Mouse (Mus musculus) brown adipose tissue, adult 24 weeks (tissue): ENCODE measurements around the gene Egflam. TPM values are rescaled to one million over a fixed set of nuclear protein-coding genes. Genes with fewer than 3 reads are reported as not detected.

Source experiments
- H3K27ac ChIP-seq: fragments of 200-500 bp; replicated peaks from 2 replicates; pipeline ENCODE4 v1.5.1; 2012; ENCODE audit warnings: low read depth, mild to moderate bottlenecking, low read length
- H3K4me1 ChIP-seq: fragments of 200-500 bp; 2 replicates; pipeline ENCODE4 v1.6.1; 2012; ENCODE audit warnings: low read length, mixed read lengths; ENCODE audit not compliant: control insufficient read depth, insufficient read depth, insufficient read length
- H3K4me3 ChIP-seq: fragments of 200-500 bp; 2 replicates; pipeline ENCODE4 v1.5.1; 2012; ENCODE audit warnings: low read depth, mild to moderate bottlenecking, low read length, moderate library complexity; ENCODE audit not compliant: insufficient read depth
- polyA plus RNA-seq: library from polyadenylated mRNA; stranded (reverse); fragments of >200 nt; gene quantifications from 2 replicates; pipeline ENCODE4 v1.2.4, GENCODE M21; 2012; ENCODE audit not compliant: missing spikeins, insufficient read depth, insufficient read length

The Egflam gene
- polyA plus RNA-seq, result 1.4 and 3.1 TPM in 2 replicates

DNA sequence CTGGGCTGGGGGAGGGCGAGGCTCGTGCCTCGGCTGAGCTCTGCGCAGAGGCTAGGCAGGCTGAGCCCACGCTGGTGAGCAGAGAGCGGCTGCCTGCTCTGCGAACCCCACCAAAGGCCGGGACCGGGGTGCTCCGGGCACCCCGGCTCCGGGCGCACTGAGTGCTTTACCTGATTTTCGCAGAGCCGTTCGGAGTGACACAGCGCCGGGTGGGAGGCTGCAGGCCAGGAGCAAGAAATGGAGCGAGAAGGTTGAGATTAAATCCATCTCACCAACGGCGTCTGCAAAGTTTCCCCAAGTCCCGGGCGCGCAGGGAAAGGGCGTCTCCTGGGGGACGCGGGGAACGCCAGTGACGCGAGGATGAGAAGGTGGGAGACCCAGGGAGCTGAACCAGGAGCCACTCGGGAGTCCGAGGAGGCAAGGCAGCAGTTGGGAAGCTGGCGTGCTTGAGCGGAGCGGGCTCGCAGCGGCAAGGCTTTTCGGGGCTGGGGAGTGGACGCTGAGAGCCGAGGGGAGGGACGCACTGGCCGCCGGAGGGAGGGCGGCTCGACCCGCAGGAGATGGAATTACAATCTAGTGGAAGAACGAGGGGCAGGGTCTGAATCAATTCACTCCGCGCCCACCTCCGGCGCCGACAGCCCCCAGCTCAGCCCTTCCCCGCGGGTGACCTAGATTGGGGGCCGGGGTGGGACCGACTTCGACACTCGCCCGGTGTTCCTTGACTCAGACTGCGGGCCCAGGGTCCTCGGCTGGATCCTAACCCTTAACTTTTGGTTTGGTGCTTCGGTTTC is at the start of gene Egflam:
Egflam (minus strand) TSS at position 578 of the 791 bp plus-strand sequence.
- peaks cover 5% of the 10 kb centered on the region; the same call in 1 of the 2 replicates for H3K4me1 ChIP-seq

GRCm38 (mm10) chr15:7443396-7444315 is 45.5 kb upstream of the Egflam start:
- H3K27ac ChIP-seq, result no peak overlapping the region
- H3K4me3 ChIP-seq, result no peak overlapping the region
- H3K4me1 ChIP-seq, result no peaks in the 10 kb centered on the region

More for the DNA sequence above, at the start of gene Egflam:
- Histone ChIP-seq H3K27ac (peak within 1 kb of the TSS; percentile 68), H3K4me3 (peak within 1 kb of the TSS; percentile 81)

- no peak overlapping the region for H3K4me3 ChIP-seq
- no peaks in the 10 kb centered on the region for H3K4me1 ChIP-seq
- H3K27ac ChIP-seq, result no peak overlapping the region
These were observed 44.2 kb upstream of the Egflam start for GRCm38 (mm10) chr15:7442148-7443100.

GRCm38 (mm10) chr15:7424282-7424681 is 26.1 kb upstream of the Egflam start:
- no peak overlapping the region for H3K4me3 ChIP-seq
- H3K4me1 ChIP-seq, result peaks cover 2% of the 10 kb centered on the region; the same call in 1 of the 2 replicates
- H3K27ac ChIP-seq, result no peak overlapping the region

GRCm38 (mm10) chr15:7404521-7404920 is 6.3 kb upstream of the Egflam start:
- peaks cover under 1% of the 10 kb centered on the region; the same call in 1 of the 2 replicates for H3K4me1 ChIP-seq
- no peak overlapping the region for H3K27ac ChIP-seq
- no peak overlapping the region for H3K4me3 ChIP-seq

GRCm38 (mm10) chr15:7398609-7399540 is 680 bp upstream of the Egflam start:
- peak overlapping the region; percentile 81 for H3K4me3 ChIP-seq
- H3K4me1 ChIP-seq, result peaks cover 5% of the 10 kb centered on the region; the same call in 1 of the 2 replicates
- H3K27ac ChIP-seq, result 0 out of 2 replicates have a peak overlapping the region, but pooled peaks have one; percentile 68

DNA sequence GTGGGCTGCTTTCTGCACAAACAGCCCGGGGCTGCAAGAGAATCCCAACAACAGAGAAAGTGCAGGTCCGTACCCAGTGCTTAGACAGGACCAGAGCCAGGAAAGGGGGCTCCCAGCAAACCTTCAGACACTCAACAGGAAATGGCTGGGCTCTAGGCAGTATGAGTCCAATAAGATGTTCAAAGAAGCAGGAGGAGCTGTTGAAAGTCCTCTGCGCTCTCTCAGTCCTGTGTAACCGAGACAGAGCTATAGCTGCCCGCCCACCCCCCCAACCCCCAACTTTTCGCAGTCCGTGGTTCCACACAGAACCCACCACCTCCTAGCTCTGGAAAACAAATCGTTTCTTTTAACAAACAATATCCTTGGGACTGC is 763 bp downstream of the Egflam start:
- Histone ChIP-seq H3K4me1 (peaks cover 5% of the 10 kb centered on the region; the same call in 1 of the 2 replicates), H3K27ac (no peak overlapping the region), H3K4me3 (peak overlapping the region; percentile 81)

- no peak overlapping the region for H3K4me3 ChIP-seq
These were observed 14.8 kb downstream of the Egflam start for GRCm38 (mm10) chr15:7383349-7383748.

DNA sequence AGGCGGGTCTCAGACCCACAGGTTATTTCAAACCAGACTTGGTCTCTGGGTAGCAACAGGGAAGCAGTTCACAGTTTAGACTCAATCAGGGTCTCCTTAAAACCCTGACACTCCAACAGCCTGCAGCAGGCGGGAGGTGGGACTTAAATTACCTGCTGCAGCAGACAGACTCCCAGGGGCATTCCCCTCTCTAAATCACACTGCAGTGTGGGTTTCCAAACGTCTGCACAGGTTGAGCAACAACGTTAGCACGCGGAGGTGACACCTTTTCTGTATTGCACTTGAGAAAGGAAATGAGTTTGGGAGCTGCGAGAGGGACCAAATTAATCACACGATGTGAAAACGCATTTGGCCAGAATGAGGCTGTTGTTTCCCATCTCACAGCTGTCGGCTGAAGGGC is 15.7 kb downstream of the Egflam start:
- Histone ChIP-seq H3K4me1 (no peaks in the 10 kb centered on the region), H3K4me3 (no peak overlapping the region), H3K27ac (no peak overlapping the region)

More at GRCm38 (mm10) chr15:7383349-7383748, 14.8 kb downstream of the Egflam start:
- no peaks in the 10 kb centered on the region for H3K4me1 ChIP-seq
- H3K27ac ChIP-seq, result no peak overlapping the region

DNA sequence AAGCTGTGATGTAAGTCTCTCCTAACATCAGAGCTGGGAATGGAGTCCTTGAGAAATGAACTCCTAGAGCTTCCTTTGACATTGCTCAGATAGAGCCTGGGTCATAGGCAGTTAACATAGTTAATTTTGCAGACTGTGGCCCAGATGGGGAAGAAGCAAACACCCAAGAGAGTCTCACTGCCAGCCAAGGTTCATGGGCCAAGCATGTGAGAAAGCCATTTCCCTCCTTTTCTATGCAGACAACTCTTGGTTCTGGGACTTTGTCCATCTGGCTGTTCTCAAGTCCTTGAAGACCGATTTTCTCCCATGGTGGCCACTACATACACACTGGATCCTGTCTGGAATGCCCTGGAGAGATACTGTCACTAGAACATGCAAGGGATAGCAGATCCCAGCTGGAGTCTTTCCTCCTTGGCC is 45.6 kb downstream of the Egflam start:
- H3K27ac ChIP-seq, result peak overlapping the region; percentile 54

DNA sequence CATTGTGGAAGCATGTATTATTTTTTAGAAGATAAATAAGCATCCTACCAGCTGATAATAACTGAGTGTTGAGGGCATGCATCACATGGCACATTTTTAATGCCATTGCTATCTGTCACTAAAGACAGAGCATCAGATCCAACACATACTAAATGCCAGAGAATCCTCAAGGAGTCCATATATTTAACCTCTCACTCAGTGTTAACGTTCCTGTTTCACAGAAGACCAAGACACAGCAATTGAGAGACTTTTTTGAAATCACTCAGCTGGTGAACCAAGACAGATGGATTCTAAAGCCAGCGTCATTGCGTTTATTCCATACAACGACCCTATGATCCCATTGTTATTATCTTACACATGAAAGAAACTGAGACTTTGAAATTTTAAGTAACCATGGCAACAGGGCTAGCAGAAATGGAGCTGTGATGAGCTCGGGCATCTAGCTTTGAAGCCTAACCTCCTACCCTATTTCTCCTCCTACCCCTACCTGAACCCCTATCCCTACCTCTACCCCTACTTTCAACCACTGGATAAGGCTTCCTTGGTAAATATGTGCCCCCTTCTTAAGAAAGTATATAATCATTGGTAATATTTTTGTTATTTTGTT is 57.4 kb downstream of the Egflam start:
- Histone ChIP-seq H3K4me1 (no peaks in the 10 kb centered on the region), H3K27ac (no peak overlapping the region), H3K4me3 (no peak overlapping the region)

More for the DNA sequence above, 45.6 kb downstream of the Egflam start:
- no peak overlapping the region for H3K4me3 ChIP-seq
- peaks cover 8% of the 10 kb centered on the region for H3K4me1 ChIP-seq

GRCm38 (mm10) chr15:7334517-7335298 is 63.5 kb downstream of the Egflam start:
- Histone ChIP-seq H3K4me3 (no peak overlapping the region), H3K27ac (no peak overlapping the region), H3K4me1 (no peaks in the 10 kb centered on the region)
